In genomic region chr7:126429503-126429898, GRCm38 (mm10) we compare ENCODE assay signal across 8 mouse cellular contexts. TPM values are rescaled to one million over a fixed set of nuclear protein-coding genes. Genes with fewer than 3 reads are reported as not detected.
DNase-seq lines count a peak whose midpoint lies in the region; ATAC-seq and TF ChIP-seq lines count a peak whose summit lies in the region.

No protein-coding gene starts in this region.

- no peaks in the 10 kb centered on the region for H3K9me3 ChIP-seq in forebrain, embryonic 13.5 days (replicated peaks)
- no peaks in the 10 kb centered on the region for H3K9me3 ChIP-seq in liver, postnatal 0 days (ENCODE audit: low read length)

- peak overlapping the region; percentile 37 for H3K4me3 ChIP-seq in C2C12 (ENCODE audit: insufficient read depth, poor library complexity, severe bottlenecking)
- peak overlapping the region; percentile 70 for H3K4me3 ChIP-seq in forebrain, embryonic 13.5 days
- H3K4me3 ChIP-seq in liver, postnatal 0 days (ENCODE audit: low read depth, low read length) = peak overlapping the region; percentile 84

- H3K27ac ChIP-seq in forebrain, embryonic 13.5 days = no peak overlapping the region
- no peak overlapping the region for H3K27ac ChIP-seq in liver, postnatal 0 days (ENCODE audit: low read depth)

- peak overlapping the region; percentile 90 for H3K9ac ChIP-seq in forebrain, embryonic 13.5 days
- H3K9ac ChIP-seq in liver, postnatal 0 days (replicated peaks) = peak overlapping the region; percentile 78

- ATAC-seq in forebrain, embryonic 13.5 days = no peak; the same call in 1 of the 2 replicates
- peak; percentile 2; the same call in 1 of the 2 replicates for ATAC-seq in liver, postnatal 0 days

- TF ChIP-seq EP300 in liver, postnatal 0 days (IDR thresholded peaks at IDR 0.05; ENCODE audit: low read depth) = no peak

- H3K79me3 ChIP-seq in C2C12 (ENCODE audit: low read depth) = no peaks in the 10 kb centered on the region

- H3K27me3 ChIP-seq in C2C12 (ENCODE audit: control insufficient read depth, insufficient read depth, insufficient read length) = no peaks in the 10 kb centered on the region
- H3K27me3 ChIP-seq in forebrain, embryonic 13.5 days = no peaks in the 10 kb centered on the region
- no peaks in the 10 kb centered on the region for H3K27me3 ChIP-seq in liver, postnatal 0 days (ENCODE audit: insufficient read depth, low read length)

- H3K4me2 ChIP-seq in forebrain, embryonic 13.5 days = peak overlapping the region; percentile 90
- H3K4me2 ChIP-seq in liver, postnatal 0 days (ENCODE audit: low read depth, low read length) = peak overlapping the region; percentile 97

- peak overlapping the region; percentile 67 for H3ac ChIP-seq in C2C12 (ENCODE audit: control insufficient read depth, insufficient read length, low read depth)

- no peaks in the 10 kb centered on the region for H3K79me2 ChIP-seq in C2C12 (ENCODE audit: control insufficient read depth, insufficient read depth)

- peaks cover 16% of the 10 kb centered on the region for H3K4me1 ChIP-seq in forebrain, embryonic 13.5 days
- H3K4me1 ChIP-seq in liver, postnatal 0 days (ENCODE audit: insufficient read depth) = peaks cover 17% of the 10 kb centered on the region

- peaks cover 14% of the 10 kb centered on the region for H3K36me3 ChIP-seq in C2C12 (ENCODE audit: control insufficient read depth, insufficient read depth)
- peaks cover 8% of the 10 kb centered on the region; the same call in 1 of the 2 replicates for H3K36me3 ChIP-seq in forebrain, embryonic 13.5 days (ENCODE audit: poor library complexity, severe bottlenecking)
- peaks cover 8% of the 10 kb centered on the region for H3K36me3 ChIP-seq in liver, postnatal 0 days (replicated peaks; ENCODE audit: insufficient read depth, low read length)

- no peak for TF ChIP-seq CTCF in C2C12 (IDR thresholded peaks at IDR 0.05; ENCODE audit: control insufficient read depth, insufficient read depth, insufficient read length)
- no peak for TF ChIP-seq CTCF in liver, postnatal 0 days (IDR thresholded peaks at IDR 0.05; ENCODE audit: low read depth)

- peak; percentile 14 for DNase-seq in embryo, embryonic 11.5 days (ENCODE audit: low read depth, low spot score)
- no peak for DNase-seq in embryo, embryonic 11 days
- DNase-seq in liver, postnatal 0 days = no peak
- DNase-seq in thymus, postnatal 36 days = no peak
- no peak for DNase-seq in ovary, adult 18-20 months (ENCODE audit: low spot score)
- DNase-seq in kidney, postnatal 25 days = no peak

- WGBS in forebrain, embryonic 13.5 days = 26% methylated on average over 15 of the region's 15 CpGs
- WGBS in liver, postnatal 0 days (ENCODE audit: insufficient replicate concordance) = 39% methylated on average over 15 of the region's 15 CpGs

TF ChIP-seq in C2C12, 6 proteins besides CTCF, POLR2A, EP300 and RAD21:
- no peak for TF ChIP-seq CEBPB (IDR thresholded peaks at IDR 0.05; ENCODE audit: low read depth)
- no peak for TF ChIP-seq MYOD1 (IDR thresholded peaks at IDR 0.05; ENCODE audit: control insufficient read depth, insufficient read length, low read depth)
- no peak for TF ChIP-seq FOSL1 (IDR thresholded peaks at IDR 0.05; ENCODE audit: insufficient read depth, low read length, poor library complexity, severe bottlenecking)
- TF ChIP-seq USF1 (IDR thresholded peaks at IDR 0.05; ENCODE audit: low read depth) = no peak
- TF ChIP-seq MAX (IDR thresholded peaks at IDR 0.05) = no peak
- no peak for TF ChIP-seq MYOG (IDR thresholded peaks at IDR 0.05; ENCODE audit: control insufficient read depth, extremely low read depth, insufficient read length)
TF ChIP-seq in C2C12: peak in this region for 0.

RNA-seq across cellular contexts. Expression of gene Rabep2, which starts 0.9 kb away (rescaled TPM):
- 17.5 TPM for polyA plus RNA-seq in C2C12 (2012; fragmentation: generic; extraction: Trizol)
- 18.7 and 22.4 TPM in 2 replicates for polyA plus RNA-seq in forebrain, embryonic 13.5 days (2015; fragmentation: Nextera tagmentation; extraction: Ambion mirVana)
- polyA plus RNA-seq in liver, postnatal 0 days (2015; fragmentation: Nextera tagmentation; extraction: Ambion mirVana) = 7.1 and 7.2 TPM in 2 replicates

RNA-seq across cellular contexts. Expression of gene Cd19, which starts 14.8 kb away (rescaled TPM):
- not detected for polyA plus RNA-seq in C2C12 (2012; fragmentation: generic; extraction: Trizol)
- polyA plus RNA-seq in forebrain, embryonic 13.5 days (2015; fragmentation: Nextera tagmentation; extraction: Ambion mirVana) = not detected in 2 replicates
- polyA plus RNA-seq in liver, postnatal 0 days (2015; fragmentation: Nextera tagmentation; extraction: Ambion mirVana) = 8.7 and 9.1 TPM in 2 replicates

RNA-seq across cellular contexts. Expression of gene Nfatc2ip, which starts 33.0 kb away (rescaled TPM):
- 6.2 TPM for polyA plus RNA-seq in C2C12 (2012; fragmentation: generic; extraction: Trizol)
- 3.0 and 4.5 TPM in 2 replicates for polyA plus RNA-seq in forebrain, embryonic 13.5 days (2015; fragmentation: Nextera tagmentation; extraction: Ambion mirVana)
- polyA plus RNA-seq in liver, postnatal 0 days (2015; fragmentation: Nextera tagmentation; extraction: Ambion mirVana) = 1.4 and 1.5 TPM in 2 replicates

RNA-seq across cellular contexts. Expression of gene Atp2a1, which starts 33.4 kb away (rescaled TPM):
- 2.2 TPM for polyA plus RNA-seq in C2C12 (2012; fragmentation: generic; extraction: Trizol)
- polyA plus RNA-seq in forebrain, embryonic 13.5 days (2015; fragmentation: Nextera tagmentation; extraction: Ambion mirVana) = 0.19 and 0.32 TPM in 2 replicates
- 2.2 and 34.1 TPM in 2 replicates for polyA plus RNA-seq in liver, postnatal 0 days (2015; fragmentation: Nextera tagmentation; extraction: Ambion mirVana)

RNA-seq across cellular contexts. Expression of gene Sh2b1, which starts 45.7 kb away (rescaled TPM):
- 36.9 TPM for polyA plus RNA-seq in C2C12 (2012; fragmentation: generic; extraction: Trizol)
- 55.8 and 61.6 TPM in 2 replicates for polyA plus RNA-seq in forebrain, embryonic 13.5 days (2015; fragmentation: Nextera tagmentation; extraction: Ambion mirVana)
- polyA plus RNA-seq in liver, postnatal 0 days (2015; fragmentation: Nextera tagmentation; extraction: Ambion mirVana) = 13.5 and 13.7 TPM in 2 replicates
